Mouse (Mus musculus): Measurements from ENCODE around the gene Cgnl1. TPM values are rescaled to one million over a fixed set of nuclear protein-coding genes. Genes with fewer than 3 reads are reported as not detected.

Gene Cgnl1
- total and polyA plus RNA-seq, 3 experiments = 0.03 TPM; not detected in 2

DNA sequence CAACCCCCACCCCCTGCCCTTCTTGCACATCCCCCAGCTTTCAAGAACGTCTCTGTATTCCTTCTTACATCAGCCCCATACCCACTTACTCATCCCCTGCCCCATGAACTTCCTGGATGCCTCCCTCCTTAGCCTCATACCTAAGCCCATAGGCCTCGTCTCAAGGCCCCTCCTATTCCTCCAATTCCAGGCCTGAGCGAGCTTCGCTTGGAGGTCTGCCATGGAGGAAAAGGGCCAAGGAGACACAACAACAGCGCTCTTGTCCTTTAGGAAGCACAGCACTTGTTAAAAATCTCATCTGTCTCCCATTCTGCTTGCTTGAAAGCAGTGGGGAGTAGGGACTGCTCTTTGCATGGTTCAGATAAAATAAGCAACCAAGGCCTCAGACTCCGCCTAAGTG lies 143.1 kb downstream of the Cgnl1 start:
- H3K4me2 ChIP-seq (ENCODE audit: insufficient read depth, low read depth, poor library complexity, severe bottlenecking) = no peak overlapping the region
- peaks cover 2 to 8% of the 10 kb centered on the region in 2 experiments; a peak in 1 of 4 replicates for H3K4me1 ChIP-seq (ENCODE audit: control insufficient read depth in 1 of 2, insufficient read depth in 2 of 2)
- no peak overlapping the region for H3K27ac ChIP-seq (ENCODE audit: insufficient read depth, low read depth)
- no peak for DNase-seq (ENCODE audit: extremely low read depth)
- in situ Hi-C loops (cut with MboI; ENCODE audit: low pct_ligation_motif_present, low pct_unique_long_range_greater_than_20kb, low sequenced_read_pairs) (no loop called here), dilution Hi-C loops (cut with MboI; ENCODE audit: extremely low pct_ligation_motif_present, extremely low pct_unique_long_range_greater_than_20kb, low sequenced_read_pairs) (no loop called here)
- H3K9ac ChIP-seq (ENCODE audit: insufficient read depth, low read depth) = no peak overlapping the region
- no peaks in the 10 kb centered on the region for H3K79me2 ChIP-seq (replicated peaks; ENCODE audit: control insufficient read depth, extremely low read depth, insufficient read depth, poor library complexity, severe bottlenecking)
- TF ChIP-seq GABPA (IDR thresholded peaks at IDR 0.05; ENCODE audit: insufficient replicate concordance, low read depth, low read length) (no peak), PAX5 (IDR thresholded peaks at IDR 0.05; ENCODE audit: low read length) (no peak), MAFK (IDR thresholded peaks at IDR 0.05; ENCODE audit: insufficient replicate concordance, low read length) (no peak), ELF1 (IDR thresholded peaks at IDR 0.05; ENCODE audit: low read depth, low read length) (no peak), UBTF (IDR thresholded peaks at IDR 0.05; ENCODE audit: low read depth, low read length) (no peak), RCOR1 (conservative IDR thresholded peaks at IDR 0.05; ENCODE audit: low read depth, low read length) (no peak), POLR2A (IDR thresholded peaks at IDR 0.05; ENCODE audit: low read depth, low read length) (no peak), CHD2 (IDR thresholded peaks at IDR 0.05; ENCODE audit: low read length) (no peak), USF1 (IDR thresholded peaks at IDR 0.05; ENCODE audit: low read depth, low read length) (no peak), JUND (conservative IDR thresholded peaks at IDR 0.05; ENCODE audit: low read depth, low read length) (no peak), ZC3H11A (IDR thresholded peaks at IDR 0.05; ENCODE audit: low read depth, low read length) (no peak), TBP (conservative IDR thresholded peaks at IDR 0.05; ENCODE audit: low read depth, low read length) (no peak), SMC3 (IDR thresholded peaks at IDR 0.05; ENCODE audit: low read depth, low read length) (no peak), BHLHE40 (IDR thresholded peaks at IDR 0.05; ENCODE audit: low read depth, low read length) (no peak), MEF2A (IDR thresholded peaks at IDR 0.05; ENCODE audit: borderline replicate concordance, low read depth, low read length) (no peak), CTCF (conservative IDR thresholded peaks at IDR 0.05 in 1 of 2, IDR thresholded peaks at IDR 0.05 in 1 of 2; ENCODE audit: low read depth in 2 of 2, low read length in 2 of 2) (no peak), ETS1 (conservative IDR thresholded peaks at IDR 0.05; ENCODE audit: low read depth, low read length) (no peak), RAD21 (IDR thresholded peaks at IDR 0.05; ENCODE audit: low read depth, low read length) (no peak)
- no peaks in the 10 kb centered on the region for H3K9me3 ChIP-seq (replicated peaks; ENCODE audit: low read length)
- H3K27me3 ChIP-seq (replicated peaks) = peaks cover 6% of the 10 kb centered on the region
- no peak overlapping the region for H3K4me3 ChIP-seq (replicated peaks in 1 of 3; ENCODE audit: low read depth in 2 of 3, low read length in 2 of 3, poor library complexity in 1 of 3)
- H3K36me3 ChIP-seq (replicated peaks in 1 of 2; ENCODE audit: control insufficient read depth in 1 of 2, insufficient read depth in 1 of 2, low read length in 1 of 2) = no peaks in the 10 kb centered on the region

DNA sequence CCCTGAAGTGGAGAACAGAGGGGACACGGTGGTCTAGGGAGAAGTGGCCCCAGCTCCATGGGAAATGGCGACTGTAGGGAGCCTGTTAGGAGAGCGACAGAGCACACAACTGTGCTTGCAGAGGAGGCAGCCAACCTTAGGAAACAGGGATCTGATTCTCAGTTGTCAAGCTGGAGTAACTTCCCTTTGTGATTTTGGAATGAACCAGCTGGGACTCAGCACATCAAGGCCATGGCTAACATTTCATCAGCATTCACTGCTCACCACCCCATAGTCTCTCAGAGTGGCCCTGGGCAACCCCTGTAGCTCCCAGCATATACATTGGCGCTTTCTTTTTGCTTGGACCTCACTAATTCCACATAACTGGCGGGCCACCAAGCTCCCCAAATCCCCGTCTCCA lies 145.4 kb downstream of the Cgnl1 start:
- Histone ChIP-seq H3K4me1 (ENCODE audit: control insufficient read depth in 1 of 2, insufficient read depth in 2 of 2) (peaks cover 2 to 8% of the 10 kb centered on the region in 2 experiments; a peak in 1 of 4 replicates), H3K9ac (ENCODE audit: insufficient read depth, low read depth) (no peak overlapping the region), H3K4me2 (ENCODE audit: insufficient read depth, low read depth, poor library complexity, severe bottlenecking) (no peak overlapping the region), H3K36me3 (replicated peaks in 1 of 2; ENCODE audit: control insufficient read depth in 1 of 2, insufficient read depth in 1 of 2, low read length in 1 of 2) (no peaks in the 10 kb centered on the region), H3K4me3 (replicated peaks in 1 of 3; ENCODE audit: low read depth in 2 of 3, low read length in 2 of 3, poor library complexity in 1 of 3) (no peak overlapping the region), H3K9me3 (replicated peaks; ENCODE audit: low read length) (no peaks in the 10 kb centered on the region), H3K27ac (ENCODE audit: insufficient read depth, low read depth) (no peak overlapping the region), H3K27me3 (replicated peaks) (peaks cover 6% of the 10 kb centered on the region), H3K79me2 (replicated peaks; ENCODE audit: control insufficient read depth, extremely low read depth, insufficient read depth, poor library complexity, severe bottlenecking) (no peaks in the 10 kb centered on the region)
- dilution Hi-C loops (cut with MboI; ENCODE audit: extremely low pct_ligation_motif_present, extremely low pct_unique_long_range_greater_than_20kb, low sequenced_read_pairs) = no loop called here
- TF ChIP-seq RAD21 (IDR thresholded peaks at IDR 0.05; ENCODE audit: low read depth, low read length) (no peak), PAX5 (IDR thresholded peaks at IDR 0.05; ENCODE audit: low read length) (no peak), USF1 (IDR thresholded peaks at IDR 0.05; ENCODE audit: low read depth, low read length) (no peak), EP300 (IDR thresholded peaks at IDR 0.05; ENCODE audit: low read length) (no peak), BHLHE40 (IDR thresholded peaks at IDR 0.05; ENCODE audit: low read depth, low read length) (no peak), GABPA (IDR thresholded peaks at IDR 0.05; ENCODE audit: insufficient replicate concordance, low read depth, low read length) (no peak), MYC (IDR thresholded peaks at IDR 0.05; ENCODE audit: low read depth, low read length) (no peak), HCFC1 (IDR thresholded peaks at IDR 0.05; ENCODE audit: low read depth, low read length) (no peak)
- DNase-seq (ENCODE audit: extremely low read depth) = no peak
- in situ Hi-C loops (cut with MboI; ENCODE audit: low pct_ligation_motif_present, low pct_unique_long_range_greater_than_20kb, low sequenced_read_pairs) = no loop called here
